Mouse (Mus musculus): ENCODE measurements around the gene Usp33. TPM values are rescaled to one million over a fixed set of nuclear protein-coding genes. Genes with fewer than 3 reads are reported as not detected.

Gene Usp33
- total and polyA plus RNA-seq, 3 experiments: 38.3 to 54.7 (median 48.9) TPM

DNA sequence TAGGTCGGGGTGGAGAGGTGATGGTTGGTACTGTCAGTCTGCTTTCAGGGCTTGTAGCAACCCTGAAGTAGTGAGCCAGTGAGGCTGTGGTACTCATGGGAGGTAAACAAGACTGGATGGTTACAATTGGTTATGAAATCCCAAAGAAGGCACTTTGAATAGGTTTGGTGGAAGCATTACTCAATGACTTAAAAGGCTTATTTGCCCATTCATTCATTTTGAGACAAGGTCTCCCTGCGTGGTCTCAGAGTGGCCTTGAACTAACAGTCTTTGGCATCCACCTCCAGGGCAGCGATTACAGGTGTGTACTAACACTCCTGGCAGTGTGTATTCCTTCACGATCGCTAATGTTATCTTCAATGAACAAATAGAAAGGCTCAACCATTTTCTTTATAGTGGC, 4.7 kb downstream of the Usp33 start:
- H3K79me2 ChIP-seq (replicated peaks; ENCODE audit: control insufficient read depth, extremely low read depth, insufficient read depth, poor library complexity, severe bottlenecking): peaks cover 50% of the 10 kb centered on the region

DNA sequence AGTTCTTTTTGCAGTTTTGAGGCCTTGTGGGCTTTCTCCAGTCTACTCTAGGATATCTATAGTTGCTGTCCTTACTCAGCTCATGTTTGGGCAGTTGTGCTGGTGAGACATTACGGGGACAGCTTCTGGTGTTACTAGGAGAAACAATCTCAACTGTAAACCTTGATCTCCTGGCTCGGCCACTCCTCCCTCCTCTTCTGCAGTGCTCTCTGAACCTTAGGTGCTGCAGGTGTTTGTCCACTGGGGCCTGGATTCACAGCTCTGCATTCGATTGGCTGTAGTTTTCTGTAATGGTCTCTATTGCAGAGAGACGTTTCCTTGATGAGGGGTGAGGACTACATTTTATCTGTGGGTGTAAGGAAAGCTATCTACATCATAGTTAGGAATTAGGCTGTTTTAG, 6.0 kb downstream of the Usp33 start:
- no peaks in the 10 kb centered on the region for H3K9me3 ChIP-seq (replicated peaks; ENCODE audit: low read length)
- H3K9ac ChIP-seq (ENCODE audit: insufficient read depth, low read depth): no peak overlapping the region
- H3K4me2 ChIP-seq (ENCODE audit: insufficient read depth, low read depth, poor library complexity, severe bottlenecking): no peak overlapping the region
- peaks cover 16 to 46% of the 10 kb centered on the region in 2 experiments for H3K4me1 ChIP-seq (ENCODE audit: control insufficient read depth in 1 of 2, insufficient read depth in 2 of 2)
- H3K4me3 ChIP-seq (replicated peaks in 1 of 3; ENCODE audit: low read depth in 2 of 3, low read length in 2 of 3, poor library complexity in 1 of 3): no peak overlapping the region
- no peak overlapping the region for H3K27ac ChIP-seq (ENCODE audit: insufficient read depth, low read depth)
- in situ Hi-C loops (cut with MboI; ENCODE audit: low pct_ligation_motif_present, low pct_unique_long_range_greater_than_20kb, low sequenced_read_pairs) (no loop called here), dilution Hi-C loops (cut with MboI; ENCODE audit: extremely low pct_ligation_motif_present, extremely low pct_unique_long_range_greater_than_20kb, low sequenced_read_pairs) (no loop called here)
- no peak for DNase-seq (ENCODE audit: extremely low read depth)
- H3K27me3 ChIP-seq (replicated peaks): no peaks in the 10 kb centered on the region
- TF ChIP-seq RAD21 (IDR thresholded peaks at IDR 0.05; ENCODE audit: low read depth, low read length): no peak
- TF ChIP-seq GABPA (IDR thresholded peaks at IDR 0.05; ENCODE audit: insufficient replicate concordance, low read depth, low read length): no peak
- no peak for TF ChIP-seq JUN (IDR thresholded peaks at IDR 0.05; ENCODE audit: insufficient read depth, low read depth, low read length)
- TF ChIP-seq POLR2A (IDR thresholded peaks at IDR 0.05; ENCODE audit: low read depth, low read length): no peak
- TF ChIP-seq USF2 (conservative IDR thresholded peaks at IDR 0.05; ENCODE audit: low read depth, low read length): no peak
- TF ChIP-seq MEF2A (IDR thresholded peaks at IDR 0.05; ENCODE audit: borderline replicate concordance, low read depth, low read length): no peak
- no peak for TF ChIP-seq ETS1 (conservative IDR thresholded peaks at IDR 0.05; ENCODE audit: low read depth, low read length)
- TF ChIP-seq ZC3H11A (IDR thresholded peaks at IDR 0.05; ENCODE audit: low read depth, low read length): no peak
- TF ChIP-seq JUND (conservative IDR thresholded peaks at IDR 0.05; ENCODE audit: low read depth, low read length): no peak
- no peak for TF ChIP-seq TBP (conservative IDR thresholded peaks at IDR 0.05; ENCODE audit: low read depth, low read length)
- TF ChIP-seq SMC3 (IDR thresholded peaks at IDR 0.05; ENCODE audit: low read depth, low read length): no peak
- TF ChIP-seq E2F4 (IDR thresholded peaks at IDR 0.05; ENCODE audit: insufficient replicate concordance, low read depth, low read length): no peak
- no peak for TF ChIP-seq MXI1 (IDR thresholded peaks at IDR 0.05; ENCODE audit: low read depth, low read length)
- TF ChIP-seq CHD1 (IDR thresholded peaks at IDR 0.05; ENCODE audit: low read depth, low read length): no peak
- no peak for TF ChIP-seq USF1 (IDR thresholded peaks at IDR 0.05; ENCODE audit: low read depth, low read length)
- no peak for TF ChIP-seq MAFK (IDR thresholded peaks at IDR 0.05; ENCODE audit: insufficient replicate concordance, low read length)
- peaks cover 6 to 37% of the 10 kb centered on the region in 2 experiments for H3K36me3 ChIP-seq (replicated peaks in 1 of 2; ENCODE audit: control insufficient read depth in 1 of 2, insufficient read depth in 1 of 2, low read length in 1 of 2)
- peaks cover 41% of the 10 kb centered on the region for H3K79me2 ChIP-seq (replicated peaks; ENCODE audit: control insufficient read depth, extremely low read depth, insufficient read depth, poor library complexity, severe bottlenecking)

More for the DNA sequence above, 4.7 kb downstream of the Usp33 start:
- H3K27ac ChIP-seq (ENCODE audit: insufficient read depth, low read depth): no peak overlapping the region
- H3K9ac ChIP-seq (ENCODE audit: insufficient read depth, low read depth): no peak overlapping the region
- no peak overlapping the region for H3K4me3 ChIP-seq (replicated peaks in 1 of 3; ENCODE audit: low read depth in 2 of 3, low read length in 2 of 3, poor library complexity in 1 of 3)
- in situ Hi-C loops (cut with MboI; ENCODE audit: low pct_ligation_motif_present, low pct_unique_long_range_greater_than_20kb, low sequenced_read_pairs) (no loop called here), dilution Hi-C loops (cut with MboI; ENCODE audit: extremely low pct_ligation_motif_present, extremely low pct_unique_long_range_greater_than_20kb, low sequenced_read_pairs) (no loop called here)
- H3K4me1 ChIP-seq (ENCODE audit: control insufficient read depth in 1 of 2, insufficient read depth in 2 of 2): peaks cover 8 to 38% of the 10 kb centered on the region in 2 experiments
- no peaks in the 10 kb centered on the region for H3K27me3 ChIP-seq (replicated peaks)
- no peaks in the 10 kb centered on the region for H3K9me3 ChIP-seq (replicated peaks; ENCODE audit: low read length)
- H3K36me3 ChIP-seq (replicated peaks in 1 of 2; ENCODE audit: control insufficient read depth in 1 of 2, insufficient read depth in 1 of 2, low read length in 1 of 2): peaks cover 6 to 37% of the 10 kb centered on the region in 2 experiments
- TF ChIP-seq E2F4 (IDR thresholded peaks at IDR 0.05; ENCODE audit: insufficient replicate concordance, low read depth, low read length) (no peak), RCOR1 (conservative IDR thresholded peaks at IDR 0.05; ENCODE audit: low read depth, low read length) (no peak), MYC (IDR thresholded peaks at IDR 0.05; ENCODE audit: low read depth, low read length) (no peak), RAD21 (IDR thresholded peaks at IDR 0.05; ENCODE audit: low read depth, low read length) (no peak), ZC3H11A (IDR thresholded peaks at IDR 0.05; ENCODE audit: low read depth, low read length) (no peak), EP300 (IDR thresholded peaks at IDR 0.05; ENCODE audit: low read length) (no peak), USF2 (conservative IDR thresholded peaks at IDR 0.05; ENCODE audit: low read depth, low read length) (no peak), PAX5 (IDR thresholded peaks at IDR 0.05; ENCODE audit: low read length) (no peak), ETS1 (conservative IDR thresholded peaks at IDR 0.05; ENCODE audit: low read depth, low read length) (no peak), TCF12 (IDR thresholded peaks at IDR 0.05; ENCODE audit: low read depth, low read length) (no peak), CTCF (conservative IDR thresholded peaks at IDR 0.05 in 1 of 2, IDR thresholded peaks at IDR 0.05 in 1 of 2; ENCODE audit: low read depth in 2 of 2, low read length in 2 of 2) (no peak), ZKSCAN1 (IDR thresholded peaks at IDR 0.05; ENCODE audit: borderline replicate concordance, low read depth, low read length) (no peak), MAZ (IDR thresholded peaks at IDR 0.05; ENCODE audit: low read depth, low read length) (no peak), MAFK (IDR thresholded peaks at IDR 0.05; ENCODE audit: insufficient replicate concordance, low read length) (no peak)
- no peak overlapping the region for H3K4me2 ChIP-seq (ENCODE audit: insufficient read depth, low read depth, poor library complexity, severe bottlenecking)
- DNase-seq (ENCODE audit: extremely low read depth): no peak

Measured in CH12.LX (cell line).